Mouse (Mus musculus) adrenal gland, postnatal 10 days (tissue): Measurements from ENCODE around the gene D11Wsu47e. TPM values are rescaled to one million over a fixed set of nuclear protein-coding genes. Genes with fewer than 3 reads are reported as not detected.

Source experiments
- DNase-seq: peaks from one replicate; pipeline ENCODE4 v3.0.0; 2021; ENCODE audit warnings: mixed read lengths
- total RNA-seq, 2 experiments: library from RNA; stranded (reverse); gene quantifications; 2 replicates each; pipeline ENCODE4 v1.2.3; 2021

Gene D11Wsu47e
- total RNA-seq, 2 experiments from 2014 or later: 11.2 to 15.1 TPM

DNA sequence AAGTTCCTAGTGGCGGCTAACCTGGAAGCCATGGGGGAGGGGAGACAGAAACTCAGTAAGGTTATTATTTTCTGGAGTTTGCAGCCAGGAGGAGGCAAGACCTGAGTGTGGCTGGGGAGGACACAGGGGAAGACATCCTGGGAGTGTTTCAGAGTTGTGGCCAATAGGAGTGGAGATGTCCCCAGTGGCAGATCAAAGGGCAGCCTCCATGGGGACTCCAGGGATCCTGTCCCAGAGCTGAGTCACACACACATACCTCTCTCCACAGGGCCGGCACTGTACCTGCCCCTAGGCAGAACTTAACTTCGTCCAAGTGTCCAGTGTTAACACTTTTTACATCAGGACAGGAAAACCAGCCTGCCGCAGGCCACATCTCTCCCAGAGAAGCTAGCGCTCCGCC is 50.9 kb downstream of the D11Wsu47e start:
- no peak for DNase-seq

DNA sequence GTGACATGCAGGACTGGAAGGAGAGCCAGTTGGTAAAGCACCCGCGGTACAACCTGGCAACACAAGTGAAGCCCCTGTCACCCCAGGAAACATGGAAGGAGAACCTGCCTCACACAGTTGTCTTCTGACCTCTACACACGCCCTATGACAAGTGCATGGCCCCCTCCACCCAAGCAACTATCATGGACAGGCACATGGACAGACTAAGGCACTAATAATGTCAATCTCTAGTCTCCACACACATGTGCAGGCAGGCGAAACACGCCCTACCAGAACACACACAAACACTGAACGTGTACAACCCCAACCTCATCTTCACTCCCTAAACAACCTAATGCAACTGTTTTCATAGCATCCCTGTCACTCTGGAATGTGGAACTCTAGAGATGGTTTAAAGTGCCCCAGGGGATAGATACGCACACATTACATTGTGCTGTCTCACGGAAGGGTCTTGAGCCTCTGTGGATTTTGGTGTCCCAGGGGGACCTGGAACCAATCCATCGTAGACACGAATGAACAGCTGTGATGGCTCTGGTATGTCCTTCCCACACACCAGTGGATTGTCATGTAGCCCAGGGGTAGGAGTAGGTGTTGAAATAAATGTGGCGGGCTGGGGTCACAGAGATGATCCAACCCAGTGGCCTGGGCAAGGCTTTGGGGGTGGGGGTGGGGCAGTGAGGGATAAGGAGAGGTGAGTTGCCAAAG is 52.8 kb downstream of the D11Wsu47e start:
- no peak for DNase-seq

- no peak for DNase-seq
Measured at GRCm38 (mm10) chr11:113737553-113737854, 53.3 kb downstream of the D11Wsu47e start.

- DNase-seq: no peak
Measured at GRCm38 (mm10) chr11:113737912-113738311, 53.7 kb downstream of the D11Wsu47e start.

DNA sequence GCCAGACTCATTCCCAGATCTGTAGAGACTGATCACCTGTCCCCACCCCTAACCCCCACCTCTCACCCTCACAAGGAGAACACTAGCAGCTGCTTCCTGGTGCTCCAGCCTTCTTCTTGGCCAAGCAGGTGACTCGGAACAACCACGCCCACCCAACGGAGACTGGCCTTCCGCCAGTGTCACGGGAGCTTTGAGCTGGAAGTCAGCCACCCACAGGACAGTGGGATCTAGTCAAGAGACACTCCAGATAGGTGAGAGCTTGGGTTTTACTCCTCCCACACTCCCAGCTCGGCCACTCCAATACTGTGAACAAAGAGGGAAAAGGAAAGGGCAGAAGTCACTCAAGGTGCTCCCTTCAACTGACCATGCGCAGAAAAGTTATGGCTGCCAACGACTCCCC is 55.0 kb downstream of the D11Wsu47e start:
- no peak for DNase-seq

DNA sequence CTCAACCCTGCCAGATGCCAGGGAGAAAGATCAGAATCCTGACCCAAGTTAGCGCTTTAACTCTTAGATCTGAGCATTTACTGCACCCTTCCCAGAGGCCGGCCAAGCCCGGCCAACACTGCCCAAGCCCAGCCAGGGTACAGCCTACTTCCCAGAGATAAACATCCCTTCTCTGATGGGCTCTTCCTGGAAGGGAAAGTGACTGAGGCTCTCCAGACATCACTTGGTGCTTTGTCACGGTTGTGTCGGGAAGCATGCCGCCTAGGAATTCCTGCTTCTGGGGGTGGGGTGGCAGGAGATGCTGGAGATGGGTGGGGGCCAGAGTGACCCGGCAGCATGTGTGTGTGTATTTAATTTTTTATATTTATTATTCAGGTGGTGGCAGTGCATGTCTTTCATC is 55.9 kb downstream of the D11Wsu47e start:
- DNase-seq: no peak

GRCm38 (mm10) chr11:113742998-113743397 is 58.8 kb downstream of the D11Wsu47e start:
- DNase-seq: no peak

Other genes with a start within 250 kb of the D11Wsu47e start
- 1 to 10 TPM; 1.9 to 3.0 TPM for gene Sstr2, start 65.1 kb upstream of the D11Wsu47e start, total RNA-seq
- 10 to 100 TPM; 25.5 to 26.0 TPM for gene Cog1, start 35.2 kb upstream of the D11Wsu47e start, total RNA-seq
- gene Slc39a11, start 34.3 kb upstream of the D11Wsu47e start, total RNA-seq: 10 to 100 TPM; 17.3 to 18.5 TPM
- gene Fam104a, start 257 bp upstream of the D11Wsu47e start, total RNA-seq: 10 to 100 TPM; 25.9 to 27.0 TPM
- 1 to 10 TPM in 1 of 2 experiments, under 1 TPM in 1; 0.79 to 2.2 TPM for gene Cpsf4l, start 25.6 kb downstream of the D11Wsu47e start, total RNA-seq
- gene Cdc42ep4, start 67.5 kb downstream of the D11Wsu47e start, total RNA-seq: 10 to 100 TPM; 60.1 to 72.8 TPM